Comparison of ENCODE assay signal across 24 mouse cellular contexts in genomic region chr1:138140769-138141168, GRCm38 (mm10). TPM values are rescaled to one million over a fixed set of nuclear protein-coding genes. Genes with fewer than 3 reads are reported as not detected.
DNase-seq lines count a peak whose midpoint lies in the region; ATAC-seq lines count a peak whose summit lies in the region.
"Had no signal": no experiment of that assay in that cellular context is flagged by ENCODE, and none has a peak within 500 bp of the region (broad histone marks: within the 10 kb centered on the region; RNA-seq: fewer than 3 reads in every experiment).

No protein-coding gene starts in this region.

- 87% methylated on average over 4 of the region's 4 CpGs for WGBS in kidney, embryonic 15.5 days

- no peak overlapping the region for H3K27ac ChIP-seq in kidney, embryonic 15.5 days
- H3K27ac ChIP-seq: embryonic facial prominence, embryonic 13.5 days; embryonic facial prominence, embryonic 15.5 days; forebrain, embryonic 13.5 days; forebrain, embryonic 15.5 days had no signal

- no peaks in the 10 kb centered on the region for H3K36me3 ChIP-seq in kidney, embryonic 15.5 days
- H3K36me3 ChIP-seq: embryonic facial prominence, embryonic 13.5 days; embryonic facial prominence, embryonic 15.5 days; forebrain, embryonic 15.5 days had no signal

- H3K4me1 ChIP-seq in kidney, embryonic 15.5 days, result no peaks in the 10 kb centered on the region
- H3K4me1 ChIP-seq: embryonic facial prominence, embryonic 15.5 days had no signal

- no peak overlapping the region for H3K9ac ChIP-seq in kidney, embryonic 15.5 days
- H3K9ac ChIP-seq: embryonic facial prominence, embryonic 13.5 days; embryonic facial prominence, embryonic 15.5 days; forebrain, embryonic 13.5 days; forebrain, embryonic 15.5 days; forebrain, postnatal 0 days had no signal

- H3K27me3 ChIP-seq in kidney, embryonic 15.5 days, result no peaks in the 10 kb centered on the region
- H3K27me3 ChIP-seq: embryonic facial prominence, embryonic 13.5 days; embryonic facial prominence, embryonic 15.5 days; forebrain, embryonic 13.5 days; forebrain, embryonic 15.5 days had no signal

- peak; percentile 59 for DNase-seq in CD4-positive helper T cell, adult 2 months (ENCODE audit: low read depth, low spot score)
- DNase-seq in frontal cortex, adult 2 months (ENCODE audit: extremely low spot score in 1 of 2, low spot score in 1 of 2), result no peak
- DNase-seq: adrenal gland, adult 2 months; adrenal gland, postnatal 10 days; adrenal gland, postnatal 25 days; B cell, adult 2 months; cerebellum, adult 11 months; cerebellum, adult 18-20 months; cerebellum, adult 8-10 months; cerebellum, adult 9-11 months; cerebellum, postnatal 14 days; cerebellum, postnatal 36 days; embryo, embryonic 11 days; forebrain, postnatal 0 days had no signal

- no peaks in the 10 kb centered on the region for H3K9me3 ChIP-seq in kidney, embryonic 15.5 days (replicated peaks)
- H3K9me3 ChIP-seq: embryonic facial prominence, embryonic 13.5 days; embryonic facial prominence, embryonic 15.5 days; forebrain, embryonic 13.5 days; forebrain, embryonic 15.5 days had no signal

- no peak overlapping the region for H3K4me3 ChIP-seq in kidney, embryonic 15.5 days (replicated peaks)
- H3K4me3 ChIP-seq: embryonic facial prominence, embryonic 13.5 days; embryonic facial prominence, embryonic 15.5 days; forebrain, embryonic 13.5 days; forebrain, embryonic 15.5 days had no signal

- no peak overlapping the region for H3K4me2 ChIP-seq in kidney, embryonic 15.5 days
- H3K4me2 ChIP-seq: embryonic facial prominence, embryonic 13.5 days; embryonic facial prominence, embryonic 15.5 days; forebrain, embryonic 13.5 days; forebrain, embryonic 15.5 days had no signal

- ATAC-seq in CD4-positive, CD25-positive, alpha-beta regulatory T cell, adult 4 months, result peak; percentile 31
- peak; percentile 17 for ATAC-seq in activated CD4-positive, CD25-positive, alpha-beta regulatory T cell, adult 4 months
- peak; percentile 25 for ATAC-seq in inflammation-experienced regulatory T-cells, adult 6 months
- ATAC-seq in granulocyte monocyte progenitor cell, adult 5-6 weeks (replicated peaks; ENCODE audit: poor library complexity, severe bottlenecking), result no peak
- no peak for ATAC-seq in kidney, embryonic 15.5 days (replicated peaks; ENCODE audit: low FRiP score)
- ATAC-seq in erythroblast, adult 5-6 weeks (replicated peaks; ENCODE audit: low FRiP score, poor library complexity, severe bottlenecking), result no peak
- ATAC-seq: forebrain, embryonic 13.5 days; forebrain, embryonic 15.5 days; forebrain, postnatal 0 days had no signal

RNA-seq across cellular contexts. Expression of gene Ptprc, which starts 34.7 kb away (rescaled TPM):
- 1,000 to 10,000 TPM; 1,419 to 1,542 TPM for polyA plus RNA-seq in CD4-positive, CD25-positive, alpha-beta regulatory T cell, adult 4 months (2017; shearing (Covaris generic))
- 1,000 to 10,000 TPM; 1,133 to 1,303 TPM for polyA plus RNA-seq in activated CD4-positive, CD25-positive, alpha-beta regulatory T cell, adult 4 months (2017; shearing (Covaris generic))
- polyA plus RNA-seq in inflammation-experienced regulatory T-cells, adult 6 months (2017; shearing (Covaris generic)), result 1,000 to 10,000 TPM; 1,312 to 1,433 (median 1,346) TPM
- total RNA-seq in granulocyte monocyte progenitor cell, adult 5-6 weeks (2014; fragmentation: Nextera tagmentation), result 114 and 122 TPM in 2 replicates
- total RNA-seq in granulocyte monocyte progenitor cell, adult 5-6 weeks (2017), result 166 and 176 TPM in 2 replicates
- polyA plus RNA-seq in frontal cortex, adult 2 months (2012; rRNA removed), result 2.0 and 2.6 TPM in 2 replicates
- polyA plus RNA-seq in kidney, embryonic 15.5 days (2015; fragmentation: Nextera tagmentation; extraction: Ambion mirVana), result 4.0 and 4.8 TPM in 2 replicates
- 74.6 and 86.8 TPM in 2 replicates for total RNA-seq in erythroblast, adult 5-6 weeks (2015; ENCODE audit: low replicate concordance)
- total RNA-seq in erythroblast, adult 5-6 weeks (2017; ENCODE audit: low replicate concordance), result 83.0 and 85.5 TPM in 2 replicates

Comparison
In these comparisons a context has a peak if more than half of its experiments do, and no peak if none do; other contexts are left out.
1. ATAC-seq: peak in CD4-positive, CD25-positive, alpha-beta regulatory T cell, adult 4 months (single experiment), activated CD4-positive, CD25-positive, alpha-beta regulatory T cell, adult 4 months (single experiment) and inflammation-experienced regulatory T-cells, adult 6 months (single experiment); none in granulocyte monocyte progenitor cell, adult 5-6 weeks (single experiment), kidney, embryonic 15.5 days (single experiment) and erythroblast, adult 5-6 weeks (single experiment).
2. RNA of gene Ptprc, which starts 34.7 kb away (polyA plus RNA-seq): 1,419 to 1,542 TPM in CD4-positive, CD25-positive, alpha-beta regulatory T cell, adult 4 months, 1,312 to 1,433 TPM in inflammation-experienced regulatory T-cells, adult 6 months and 1,133 to 1,303 TPM in activated CD4-positive, CD25-positive, alpha-beta regulatory T cell, adult 4 months; 4.0 to 4.8 TPM in kidney, embryonic 15.5 days and 2.0 to 2.6 TPM in frontal cortex, adult 2 months; every median in the first group is over 100 times any median in the second.